Mouse (Mus musculus) MEL (cell line): ENCODE results near the gene Ephb6. TPM values are rescaled to one million over a fixed set of nuclear protein-coding genes. Genes with fewer than 3 reads are reported as not detected.

Source experiments
- DNase-seq: peaks from one replicate; pipeline ENCODE4 v3.0.0; 2011; ENCODE audit warnings: low read depth, low spot score
- H3K27ac ChIP-seq: 2 replicates; pipeline ENCODE4 v1.5.1; 2012; ENCODE audit warnings: low read depth, mild to moderate bottlenecking, control low read depth, low read length, moderate library complexity; ENCODE audit not compliant: control insufficient read depth
- H3K27me3 ChIP-seq, 2 experiments: fragments of 150-350 bp in 1 of 2; sonication (generic) in 1 of 2; 2 replicates each; pipeline ENCODE4 v1.6.1; 2012; ENCODE audit warnings: low read length in 2 of 2, mild to moderate bottlenecking in 2 of 2, improper control_type of control experiment in 1 of 2, moderate library complexity in 1 of 2; ENCODE audit not compliant: insufficient read depth in 2 of 2, control insufficient read depth in 1 of 2
- H3K36me3 ChIP-seq, 2 experiments: 2 replicates each; pipeline ENCODE4 v1.6.1; 2012 to 2014; ENCODE audit warnings: low read length in 2 of 2, improper control_type of control experiment in 1 of 2, inconsistent platforms in 1 of 2, mild to moderate bottlenecking in 1 of 2; ENCODE audit not compliant: insufficient read depth in 2 of 2, control insufficient read depth in 1 of 2
- H3K4me1 ChIP-seq, 2 experiments: fragments of 150-350 bp in 1 of 2; sonication (generic) in 1 of 2; 2 replicates each; pipeline ENCODE4 v1.6.1; 2012; ENCODE audit warnings: low read length in 2 of 2, improper control_type of control experiment in 1 of 2, mild to moderate bottlenecking in 1 of 2; ENCODE audit not compliant: insufficient read depth in 2 of 2, control insufficient read depth in 1 of 2
- H3K4me3 ChIP-seq, 2 experiments: fragments of 150-350 bp in 1 of 2; sonication (generic) in 1 of 2; 2 replicates each; pipeline ENCODE4 v1.5.1; 2012; ENCODE audit warnings: low read depth in 2 of 2, low read length in 2 of 2, mild to moderate bottlenecking in 2 of 2, moderate library complexity in 2 of 2, control low read depth in 1 of 2, improper control_type of control experiment in 1 of 2; ENCODE audit not compliant: control insufficient read depth in 1 of 2, insufficient read depth in 1 of 2
- H3K79me2 ChIP-seq: 2 replicates; pipeline ENCODE4 v1.6.1; 2012; ENCODE audit warnings: mild to moderate bottlenecking, low read length, moderate library complexity; ENCODE audit not compliant: control insufficient read depth, poor library complexity, insufficient read depth
- H3K9ac ChIP-seq: 2 replicates; pipeline ENCODE4 v1.6.1; 2012; ENCODE audit warnings: low read depth, mild to moderate bottlenecking, control low read depth, low read length, moderate library complexity; ENCODE audit not compliant: control insufficient read depth, poor library complexity, severe bottlenecking
- H3K9me3 ChIP-seq: fragments of 150-350 bp; sonication (generic); replicated peaks from 2 replicates; pipeline ENCODE4 v1.6.1; 2012; ENCODE audit warnings: mild to moderate bottlenecking, low read length, improper control_type of control experiment, moderate library complexity; ENCODE audit not compliant: insufficient read depth
- BHLHE40 ChIP-seq: IDR thresholded peaks from 2 replicates; pipeline ENCODE4 v1.6.1; 2012; ENCODE audit warnings: low read depth, mild to moderate bottlenecking, inconsistent platforms, low read length, improper control_type of control experiment, borderline replicate concordance
- CHD1 ChIP-seq: IDR thresholded peaks from 2 replicates; pipeline ENCODE4 v1.6.1; 2012; ENCODE audit warnings: low read depth, mild to moderate bottlenecking, inconsistent platforms, low read length, improper control_type of control experiment
- CTCF ChIP-seq, 3 experiments: IDR thresholded peaks in 2 of 3; conservative IDR thresholded peaks in 1 of 3; 2 replicates each; pipeline ENCODE4 v1.5.1; 2011 to 2012; ENCODE audit warnings: low read length in 3 of 3, low read depth in 2 of 3, mild to moderate bottlenecking in 2 of 3, improper control_type of control experiment in 1 of 3, inconsistent platforms in 1 of 3, mixed read lengths in 1 of 3, moderate library complexity in 1 of 3; ENCODE audit not compliant: control insufficient read depth in 1 of 3, insufficient read depth in 1 of 3, poor library complexity in 1 of 3, severe bottlenecking in 1 of 3
- E2F4 ChIP-seq: IDR thresholded peaks from 2 replicates; pipeline ENCODE4 v1.6.1; 2011; ENCODE audit warnings: low read depth, low read length, improper control_type of control experiment, borderline replicate concordance
- ELF1 ChIP-seq: IDR thresholded peaks from 2 replicates; pipeline ENCODE4 v1.6.1; 2014; ENCODE audit warnings: low read depth, mild to moderate bottlenecking, inconsistent platforms, low read length, improper control_type of control experiment, moderate library complexity
- EP300 ChIP-seq, 2 experiments: IDR thresholded peaks; 2 replicates each; pipeline ENCODE4 v1.6.1; 2011; ENCODE audit warnings: improper control_type of control experiment in 2 of 2, low read length in 2 of 2, low read depth in 1 of 2, mild to moderate bottlenecking in 1 of 2
- GABPA ChIP-seq: IDR thresholded peaks from 2 replicates; pipeline ENCODE4 v1.6.1; 2012; ENCODE audit warnings: low read depth, mild to moderate bottlenecking, inconsistent platforms, low read length, improper control_type of control experiment, moderate library complexity
- GATA1 ChIP-seq: IDR thresholded peaks from 2 replicates; pipeline ENCODE4 v1.6.1; 2011; ENCODE audit warnings: low read depth, low read length, improper control_type of control experiment
- HCFC1 ChIP-seq: IDR thresholded peaks from 2 replicates; pipeline ENCODE4 v1.6.1; 2012; ENCODE audit warnings: low read depth, mild to moderate bottlenecking, inconsistent platforms, low read length, improper control_type of control experiment, moderate library complexity
- KAT2A ChIP-seq: conservative IDR thresholded peaks from 2 replicates; pipeline ENCODE4 v1.6.1; 2012; ENCODE audit warnings: low read depth, low read length, improper control_type of control experiment, inconsistent platforms
- MAFK ChIP-seq: IDR thresholded peaks from 2 replicates; pipeline ENCODE4 v1.6.1; 2011; ENCODE audit warnings: low read depth, mild to moderate bottlenecking, low read length, improper control_type of control experiment, borderline replicate concordance
- MAX ChIP-seq: IDR thresholded peaks from 2 replicates; pipeline ENCODE4 v1.6.1; 2011; ENCODE audit warnings: low read length, improper control_type of control experiment
- MEF2A ChIP-seq: IDR thresholded peaks from 2 replicates; pipeline ENCODE4 v1.6.1; 2014; ENCODE audit warnings: low read depth, mild to moderate bottlenecking, inconsistent platforms, low read length, improper control_type of control experiment; ENCODE audit not compliant: poor library complexity, insufficient replicate concordance, severe bottlenecking; ENCODE audit errors: extremely low read depth
- NELFE ChIP-seq: IDR thresholded peaks from 2 replicates; pipeline ENCODE4 v1.6.1; 2011; ENCODE audit warnings: low read depth, low read length, improper control_type of control experiment
- NRF1 ChIP-seq: IDR thresholded peaks from 2 replicates; pipeline ENCODE4 v1.6.1; 2014; ENCODE audit warnings: low read depth, mild to moderate bottlenecking, inconsistent platforms, low read length, improper control_type of control experiment, moderate library complexity; ENCODE audit not compliant: poor library complexity, insufficient read depth, severe bottlenecking
- POLR2A ChIP-seq, 2 experiments: IDR thresholded peaks; 2 replicates each; pipeline ENCODE4 v1.6.1; 2011 to 2012; ENCODE audit warnings: low read length in 2 of 2, mild to moderate bottlenecking in 2 of 2, control low read depth in 1 of 2, improper control_type of control experiment in 1 of 2, low read depth in 1 of 2, moderate library complexity in 1 of 2; ENCODE audit not compliant: control insufficient read depth in 1 of 2, insufficient read depth in 1 of 2, poor library complexity in 1 of 2
- POLR2AphosphoS2 ChIP-seq: IDR thresholded peaks from 2 replicates; pipeline ENCODE4 v1.6.1; 2011; ENCODE audit warnings: low read length, improper control_type of control experiment
- RAD21 ChIP-seq: IDR thresholded peaks from 2 replicates; pipeline ENCODE4 v1.6.1; 2011; ENCODE audit warnings: mild to moderate bottlenecking, low read depth, low read length, improper control_type of control experiment
- RCOR1 ChIP-seq: IDR thresholded peaks from 2 replicates; pipeline ENCODE4 v1.6.1; 2012; ENCODE audit warnings: low read depth, mild to moderate bottlenecking, inconsistent platforms, low read length, improper control_type of control experiment
- SIN3A ChIP-seq: IDR thresholded peaks from 2 replicates; pipeline ENCODE4 v1.6.1; 2012; ENCODE audit warnings: low read length, improper control_type of control experiment, inconsistent platforms
- SMC3 ChIP-seq: IDR thresholded peaks from 2 replicates; pipeline ENCODE4 v1.6.1; 2011; ENCODE audit warnings: low read depth, low read length, improper control_type of control experiment
- TAL1 ChIP-seq: IDR thresholded peaks from 2 replicates; pipeline ENCODE4 v1.6.1; 2012; ENCODE audit warnings: mild to moderate bottlenecking, inconsistent platforms, low read length, moderate library complexity, mixed read lengths
- TCF12 ChIP-seq: IDR thresholded peaks from 2 replicates; pipeline ENCODE4 v1.6.1; 2014; ENCODE audit warnings: low read depth, mild to moderate bottlenecking, inconsistent platforms, low read length, improper control_type of control experiment, moderate library complexity
- UBTF ChIP-seq: IDR thresholded peaks from 2 replicates; pipeline ENCODE4 v1.6.1; 2012; ENCODE audit warnings: low read depth, mild to moderate bottlenecking, inconsistent platforms, low read length, improper control_type of control experiment, moderate library complexity, borderline replicate concordance; ENCODE audit not compliant: insufficient read depth
- USF1 ChIP-seq: IDR thresholded peaks from 2 replicates; pipeline ENCODE4 v1.6.1; 2014; ENCODE audit warnings: low read depth, mild to moderate bottlenecking, inconsistent platforms, low read length, improper control_type of control experiment, moderate library complexity
- ZNF384 ChIP-seq: IDR thresholded peaks from 2 replicates; pipeline ENCODE4 v1.6.1; 2012; ENCODE audit warnings: low read depth, mild to moderate bottlenecking, inconsistent platforms, low read length, improper control_type of control experiment
- polyA plus RNA-seq, 2 experiments: library from polyadenylated mRNA; stranded (reverse) in 1 of 2; unstranded in 1 of 2; fragments of >175 nt in 1 of 2; fragments of >200 nt in 1 of 2; gene quantifications; 2 replicates each; pipeline versions ENCODE4 v1.2.1 to v1.2.4; 2012; ENCODE audit warnings: low replicate concordance in 2 of 2, low read depth in 1 of 2; ENCODE audit not compliant: insufficient read length in 2 of 2, insufficient read depth in 1 of 2, missing spikeins in 1 of 2
- total RNA-seq: library from RNA; depleted of rRNA; stranded (reverse); fragments of 300-350 nt; gene quantifications from 2 replicates; pipeline ENCODE4 v1.2.3, GENCODE M21; 2012

Gene Ephb6
- total and polyA plus RNA-seq, 3 experiments, result 1.0 to 5.2 TPM; not detected in 1

DNA sequence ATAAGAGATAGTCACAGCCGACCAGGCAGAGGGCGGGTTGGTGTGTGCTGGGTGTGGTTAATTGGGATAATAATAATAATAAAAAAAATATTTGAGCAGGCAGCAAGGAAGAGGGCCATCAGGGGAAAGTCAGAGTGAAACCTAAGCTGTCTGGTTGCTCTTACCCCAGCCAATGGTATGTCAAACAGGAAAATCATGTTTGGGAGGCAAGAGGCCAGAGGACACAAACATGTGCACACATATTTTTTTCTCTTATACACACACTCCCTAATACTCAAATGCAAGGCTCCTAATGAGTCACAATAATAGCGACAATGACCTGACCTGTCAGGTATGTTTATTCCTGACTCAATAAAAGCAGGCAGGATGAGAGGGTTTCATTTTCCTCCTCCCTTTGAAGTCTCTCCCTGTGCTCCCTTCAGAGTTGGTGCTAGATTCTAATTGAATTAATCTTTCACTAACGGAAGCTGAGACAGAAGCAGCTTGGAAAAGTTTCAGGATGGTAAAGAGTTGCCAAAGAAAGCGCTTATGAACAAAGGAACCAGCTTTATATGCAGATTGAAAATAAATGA lies 28.7 kb upstream of the Ephb6 start:
- Histone ChIP-seq H3K4me1 (no peaks in the 10 kb centered on the region), H3K27ac (no peak overlapping the region), H3K4me3 (no peak overlapping the region), H3K9me3 (no peaks in the 10 kb centered on the region), H3K9ac (no peak overlapping the region), H3K36me3 (no peaks in the 10 kb centered on the region), H3K79me2 (no peaks in the 10 kb centered on the region), H3K27me3 (peaks cover 1 to 2% of the 10 kb centered on the region in 2 experiments; a peak in 2 of 4 replicates)
- TF ChIP-seq GABPA (no peak), MAFK (no peak), SMC3 (no peak), CHD1 (no peak), MAX (no peak), UBTF (no peak), HCFC1 (no peak), MEF2A (no peak), BHLHE40 (no peak), POLR2A (IDR thresholded peaks at IDR 0.05; ENCODE audit: control insufficient read depth in 1 of 2, insufficient read depth in 1 of 2, low read depth in 1 of 2, low read length in 2 of 2, poor library complexity in 1 of 2) (no peak), E2F4 (no peak), KAT2A (no peak), NRF1 (no peak), TCF12 (no peak), EP300 (IDR thresholded peaks at IDR 0.05; ENCODE audit: low read depth in 1 of 2, low read length in 2 of 2) (no peak)
- TF ChIP-seq, all 39 proteins: peak for 0
- DNase-seq, result no peak

- H3K36me3 ChIP-seq, result no peaks in the 10 kb centered on the region
- no peak overlapping the region for H3K9ac ChIP-seq
- DNase-seq, result no peak
- H3K4me1 ChIP-seq, result no peaks in the 10 kb centered on the region
- no peak overlapping the region for H3K27ac ChIP-seq
- no peak for TF ChIP-seq ZNF384
- TF ChIP-seq GABPA, result no peak
- no peak for TF ChIP-seq RAD21
- no peak for TF ChIP-seq ELF1
- no peak for TF ChIP-seq USF1
- TF ChIP-seq TAL1, result no peak
- no peak for TF ChIP-seq MAX
- no peak for TF ChIP-seq GATA1
- TF ChIP-seq NELFE, result no peak
- no peak for TF ChIP-seq CTCF (IDR thresholded peaks at IDR 0.05 in 2 of 3, conservative IDR thresholded peaks at IDR 0.05 in 1 of 3; ENCODE audit: control insufficient read depth in 1 of 3, insufficient read depth in 1 of 3, low read depth in 2 of 3, low read length in 3 of 3, poor library complexity in 1 of 3, severe bottlenecking in 1 of 3)
- TF ChIP-seq SIN3A, result no peak
- TF ChIP-seq RCOR1, result no peak
- no peak for TF ChIP-seq NRF1
- no peak for TF ChIP-seq POLR2AphosphoS2
- TF ChIP-seq, all 39 proteins: peak for 0
- Histone ChIP-seq H3K27me3 (peaks cover 1 to 2% of the 10 kb centered on the region in 2 experiments; a peak in 2 of 4 replicates), H3K9me3 (no peaks in the 10 kb centered on the region), H3K79me2 (no peaks in the 10 kb centered on the region), H3K4me3 (no peak overlapping the region)
These were observed 28.0 kb upstream of the Ephb6 start for GRCm38 (mm10) chr6:41577297-41577696.
